Comparison of ENCODE assay signal across 8 mouse cellular contexts in the genomic region with DNA sequence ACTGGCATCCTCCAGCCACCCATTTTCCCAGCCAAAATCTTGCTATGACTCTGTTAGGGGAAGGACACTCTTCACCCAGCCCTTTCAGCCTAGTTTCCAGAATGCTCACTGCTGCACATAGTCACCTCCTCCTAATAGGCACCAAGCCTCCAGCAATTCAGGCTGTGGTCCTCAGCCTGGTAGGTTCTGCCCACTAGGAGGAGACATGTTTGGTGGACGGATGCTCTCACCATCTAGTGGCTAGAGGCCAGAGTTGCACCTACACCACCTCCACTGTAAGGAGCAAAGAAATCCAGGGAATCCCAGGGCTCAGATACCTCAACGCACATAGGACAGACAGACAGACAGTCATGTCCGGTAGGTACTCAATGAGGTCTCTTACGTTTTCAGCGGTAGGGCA.
DNase-seq lines count a peak whose midpoint lies in the region; ATAC-seq lines count a peak whose summit lies in the region.

No protein-coding gene starts in this region.

- peak; percentile 52 for DNase-seq in gastrocnemius, adult 18-20 months (ENCODE audit: low spot score)
- no peak for DNase-seq in gastrocnemius, adult 8-10 months (ENCODE audit: low spot score in 2 of 2)
- DNase-seq in ovary, postnatal 36 days (ENCODE audit: low spot score) = peak; percentile 50
- no peak for DNase-seq in ovary, adult 18-20 months (ENCODE audit: low spot score)
- peak; percentile 82 to 89 for DNase-seq in cerebellum, postnatal 14 days
- peak; percentile 50 to 71 for DNase-seq in kidney, adult 8-10 months
- peak; percentile 58 for DNase-seq in lung, postnatal 25 days (ENCODE audit: low spot score)

- ATAC-seq in erythroid progenitor cell, adult 5-6 weeks (replicated peaks; ENCODE audit: low FRiP score, poor library complexity, severe bottlenecking) = no peak

Comparison
In these comparisons a context has a peak if more than half of its experiments do, and no peak if none do; other contexts are left out.
1. DNase-seq: peak in gastrocnemius, adult 18-20 months (single experiment), ovary, postnatal 36 days (single experiment), cerebellum, postnatal 14 days (2 of 2), kidney, adult 8-10 months (2 of 2) and lung, postnatal 25 days (single experiment); none in gastrocnemius, adult 8-10 months (0 of 2) and ovary, adult 18-20 months (single experiment).